Mouse (Mus musculus): ENCODE measurements around the gene Dnajb12. TPM values are rescaled to one million over a fixed set of nuclear protein-coding genes. Genes with fewer than 3 reads are reported as not detected.

Gene Dnajb12
- polyA plus RNA-seq, 1 experiment from 2014 or later, result 27.6 TPM

- Histone ChIP-seq H3K27me3 (replicated peaks; ENCODE audit: control insufficient read depth, insufficient read depth, low read length) (no peaks in the 10 kb centered on the region), H3K9me3 (ENCODE audit: control insufficient read depth, low read length) (no peaks in the 10 kb centered on the region), H3K4me2 (ENCODE audit: low read depth, low read length) (peak overlapping the region; percentile 43), H3K9ac (ENCODE audit: low read depth, low read length) (peak overlapping the region; percentile 71), H3K4me1 (ENCODE audit: control insufficient read depth, insufficient read depth, low read length) (peaks cover 41% of the 10 kb centered on the region), H3K27ac (ENCODE audit: low read length) (peak overlapping the region; percentile 97), H3K36me3 (ENCODE audit: control insufficient read depth, insufficient read depth, low read length) (peaks cover 9% of the 10 kb centered on the region; the same call in 1 of the 2 replicates), H3K4me3 (ENCODE audit: low read length) (peak overlapping the region; percentile 4; the same call in 1 of the 2 replicates)
- 12% methylated on average over 21 of the region's 21 CpGs for WGBS
- peak; percentile 97 for ATAC-seq
These were observed 20.2 kb downstream of the Dnajb12 start for GRCm38 (mm10) chr10:59899341-59900173.

- Histone ChIP-seq H3K9me3 (ENCODE audit: control insufficient read depth, low read length) (no peaks in the 10 kb centered on the region), H3K27ac (ENCODE audit: low read length) (peak overlapping the region; percentile 97), H3K36me3 (ENCODE audit: control insufficient read depth, insufficient read depth, low read length) (peaks cover 9% of the 10 kb centered on the region; the same call in 1 of the 2 replicates), H3K4me3 (ENCODE audit: low read length) (peak overlapping the region; percentile 4; the same call in 1 of the 2 replicates), H3K9ac (ENCODE audit: low read depth, low read length) (peak overlapping the region; percentile 71), H3K4me2 (ENCODE audit: low read depth, low read length) (peak overlapping the region; percentile 43), H3K27me3 (replicated peaks; ENCODE audit: control insufficient read depth, insufficient read depth, low read length) (no peaks in the 10 kb centered on the region), H3K4me1 (ENCODE audit: control insufficient read depth, insufficient read depth, low read length) (peaks cover 41% of the 10 kb centered on the region)
- 34% methylated on average over 4 of the region's 4 CpGs for WGBS
- no peak for ATAC-seq
These were observed 20.7 kb downstream of the Dnajb12 start for GRCm38 (mm10) chr10:59900174-59900435.

GRCm38 (mm10) chr10:59900939-59901338 is 21.6 kb downstream of the Dnajb12 start:
- 58% methylated on average over 4 of the region's 4 CpGs for WGBS
- peaks cover 41% of the 10 kb centered on the region for H3K4me1 ChIP-seq (ENCODE audit: control insufficient read depth, insufficient read depth, low read length)

GRCm38 (mm10) chr10:59901463-59901862 is 22.1 kb downstream of the Dnajb12 start:
- WGBS, result 89% methylated on average over 1 of the region's 1 CpGs
- 0 out of 2 replicates have a peak, but pooled peaks cover under 1% of the 10 kb centered on the region for H3K36me3 ChIP-seq (ENCODE audit: control insufficient read depth, insufficient read depth, low read length)
- no peak overlapping the region for H3K4me2 ChIP-seq (ENCODE audit: low read depth, low read length)
- no peaks in the 10 kb centered on the region for H3K27me3 ChIP-seq (replicated peaks; ENCODE audit: control insufficient read depth, insufficient read depth, low read length)
- no peak for ATAC-seq
- H3K4me1 ChIP-seq (ENCODE audit: control insufficient read depth, insufficient read depth, low read length), result peaks cover 41% of the 10 kb centered on the region
- no peak overlapping the region for H3K9ac ChIP-seq (ENCODE audit: low read depth, low read length)
- peak overlapping the region; percentile 6 for H3K27ac ChIP-seq (ENCODE audit: low read length)
- no peaks in the 10 kb centered on the region for H3K9me3 ChIP-seq (ENCODE audit: control insufficient read depth, low read length)
- no peak overlapping the region for H3K4me3 ChIP-seq (ENCODE audit: low read length)

More at GRCm38 (mm10) chr10:59900939-59901338, 21.6 kb downstream of the Dnajb12 start:
- H3K4me3 ChIP-seq (ENCODE audit: low read length), result no peak overlapping the region
- H3K9ac ChIP-seq (ENCODE audit: low read depth, low read length), result no peak overlapping the region
- H3K27ac ChIP-seq (ENCODE audit: low read length), result peak overlapping the region; percentile 97
- no peak overlapping the region for H3K4me2 ChIP-seq (ENCODE audit: low read depth, low read length)
- no peaks in the 10 kb centered on the region for H3K9me3 ChIP-seq (ENCODE audit: control insufficient read depth, low read length)
- no peaks in the 10 kb centered on the region for H3K27me3 ChIP-seq (replicated peaks; ENCODE audit: control insufficient read depth, insufficient read depth, low read length)
- ATAC-seq, result no peak
- peaks cover 5% of the 10 kb centered on the region; the same call in 1 of the 2 replicates for H3K36me3 ChIP-seq (ENCODE audit: control insufficient read depth, insufficient read depth, low read length)

GRCm38 (mm10) chr10:59901986-59902605 is 22.7 kb downstream of the Dnajb12 start:
- ATAC-seq, result no peak
- Histone ChIP-seq H3K9ac (ENCODE audit: low read depth, low read length) (no peak overlapping the region), H3K9me3 (ENCODE audit: control insufficient read depth, low read length) (no peaks in the 10 kb centered on the region), H3K4me1 (ENCODE audit: control insufficient read depth, insufficient read depth, low read length) (peaks cover 38% of the 10 kb centered on the region), H3K4me3 (ENCODE audit: low read length) (no peak overlapping the region), H3K4me2 (ENCODE audit: low read depth, low read length) (no peak overlapping the region), H3K27me3 (replicated peaks; ENCODE audit: control insufficient read depth, insufficient read depth, low read length) (no peaks in the 10 kb centered on the region), H3K36me3 (ENCODE audit: control insufficient read depth, insufficient read depth, low read length) (no peaks in the 10 kb centered on the region), H3K27ac (ENCODE audit: low read length) (peak overlapping the region; percentile 31; the same call in 1 of the 2 replicates)
- WGBS, result 70% methylated on average over 8 of the region's 8 CpGs

GRCm38 (mm10) chr10:59902606-59902990 is 23.2 kb downstream of the Dnajb12 start:
- H3K27me3 ChIP-seq (replicated peaks; ENCODE audit: control insufficient read depth, insufficient read depth, low read length), result no peaks in the 10 kb centered on the region
- no peak for ATAC-seq
- no peaks in the 10 kb centered on the region for H3K36me3 ChIP-seq (ENCODE audit: control insufficient read depth, insufficient read depth, low read length)
- H3K4me1 ChIP-seq (ENCODE audit: control insufficient read depth, insufficient read depth, low read length), result peaks cover 41% of the 10 kb centered on the region
- peak overlapping the region; percentile 31; the same call in 1 of the 2 replicates for H3K27ac ChIP-seq (ENCODE audit: low read length)
- H3K4me3 ChIP-seq (ENCODE audit: low read length), result no peak overlapping the region
- 51% methylated on average over 8 of the region's 8 CpGs for WGBS
- H3K9me3 ChIP-seq (ENCODE audit: control insufficient read depth, low read length), result no peaks in the 10 kb centered on the region
- 0 out of 2 replicates have a peak overlapping the region, but pooled peaks have one; percentile 15 for H3K9ac ChIP-seq (ENCODE audit: low read depth, low read length)
- no peak overlapping the region for H3K4me2 ChIP-seq (ENCODE audit: low read depth, low read length)

- Histone ChIP-seq H3K4me1 (ENCODE audit: control insufficient read depth, insufficient read depth, low read length) (peaks cover 45% of the 10 kb centered on the region), H3K36me3 (ENCODE audit: control insufficient read depth, insufficient read depth, low read length) (no peaks in the 10 kb centered on the region), H3K27ac (ENCODE audit: low read length) (peak overlapping the region; percentile 27; the same call in 1 of the 2 replicates), H3K9me3 (ENCODE audit: control insufficient read depth, low read length) (no peaks in the 10 kb centered on the region), H3K9ac (ENCODE audit: low read depth, low read length) (peak overlapping the region; percentile 15; the same call in 1 of the 2 replicates), H3K4me3 (ENCODE audit: low read length) (no peak overlapping the region), H3K27me3 (replicated peaks; ENCODE audit: control insufficient read depth, insufficient read depth, low read length) (no peaks in the 10 kb centered on the region), H3K4me2 (ENCODE audit: low read depth, low read length) (no peak overlapping the region)
- ATAC-seq, result no peak
- WGBS, result 47% methylated on average over 7 of the region's 7 CpGs
These were observed 23.8 kb downstream of the Dnajb12 start for GRCm38 (mm10) chr10:59903170-59903569.

- Histone ChIP-seq H3K4me2 (ENCODE audit: low read depth, low read length) (no peak overlapping the region), H3K36me3 (ENCODE audit: control insufficient read depth, insufficient read depth, low read length) (no peaks in the 10 kb centered on the region), H3K4me3 (ENCODE audit: low read length) (no peak overlapping the region), H3K27ac (ENCODE audit: low read length) (peak overlapping the region; percentile 84), H3K9ac (ENCODE audit: low read depth, low read length) (peak overlapping the region; percentile 53), H3K27me3 (replicated peaks; ENCODE audit: control insufficient read depth, insufficient read depth, low read length) (no peaks in the 10 kb centered on the region), H3K9me3 (ENCODE audit: control insufficient read depth, low read length) (no peaks in the 10 kb centered on the region), H3K4me1 (ENCODE audit: control insufficient read depth, insufficient read depth, low read length) (peaks cover 48% of the 10 kb centered on the region)
- peak; percentile 24 for ATAC-seq
- WGBS, result 50% methylated on average over 3 of the region's 3 CpGs
These were observed 27.8 kb downstream of the Dnajb12 start for GRCm38 (mm10) chr10:59907080-59907609.

- no peaks in the 10 kb centered on the region for H3K36me3 ChIP-seq (ENCODE audit: control insufficient read depth, insufficient read depth, low read length)
- no peak overlapping the region for H3K4me2 ChIP-seq (ENCODE audit: low read depth, low read length)
- H3K4me1 ChIP-seq (ENCODE audit: control insufficient read depth, insufficient read depth, low read length), result peaks cover 46% of the 10 kb centered on the region
- H3K27me3 ChIP-seq (replicated peaks; ENCODE audit: control insufficient read depth, insufficient read depth, low read length), result no peaks in the 10 kb centered on the region
- peak; percentile 76 for ATAC-seq
- no peaks in the 10 kb centered on the region for H3K9me3 ChIP-seq (ENCODE audit: control insufficient read depth, low read length)
- WGBS, result 22% methylated on average over 7 of the region's 7 CpGs
- peak overlapping the region; percentile 53 for H3K9ac ChIP-seq (ENCODE audit: low read depth, low read length)
- no peak overlapping the region for H3K4me3 ChIP-seq (ENCODE audit: low read length)
- peak overlapping the region; percentile 84 for H3K27ac ChIP-seq (ENCODE audit: low read length)
These were observed 28.4 kb downstream of the Dnajb12 start for GRCm38 (mm10) chr10:59907695-59908299.
